8 mouse cellular contexts compared by ENCODE assay signal in the genomic region with DNA sequence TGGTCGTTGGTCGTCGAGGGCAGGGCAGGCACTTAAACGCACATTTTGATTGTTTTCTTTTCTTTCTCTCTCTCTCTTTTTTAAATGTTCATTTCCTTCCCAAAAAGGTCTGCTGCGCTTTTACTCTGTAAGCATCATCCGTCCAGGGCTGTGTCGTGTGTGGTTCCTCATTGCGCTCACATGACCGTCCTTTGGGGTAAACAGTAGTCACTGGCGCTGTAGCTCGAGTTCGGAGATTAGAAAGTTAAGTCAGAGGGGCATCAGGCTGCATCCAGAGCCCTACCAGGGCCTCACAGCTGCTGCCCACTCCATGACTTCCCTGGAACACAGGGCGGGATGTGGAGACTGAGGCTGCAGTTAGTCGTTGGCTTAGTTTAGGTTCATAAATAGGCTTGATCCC. TPM values are rescaled to one million over a fixed set of nuclear protein-coding genes. Genes with fewer than 3 reads are reported as not detected.
DNase-seq lines count a peak whose midpoint lies in the region; ATAC-seq and TF ChIP-seq lines count a peak whose summit lies in the region.

No protein-coding gene starts in this region.

- peaks cover 46% of the 10 kb centered on the region for H3K4me1 ChIP-seq in kidney, adult 2 months (ENCODE audit: control insufficient read depth, insufficient read depth, low read length)
- H3K4me1 ChIP-seq in heart, embryonic 15.5 days (replicated peaks), result peaks cover 79% of the 10 kb centered on the region
- H3K4me1 ChIP-seq in liver, embryonic 15.5 days (replicated peaks), result peaks cover 75% of the 10 kb centered on the region

- no peak for TF ChIP-seq POLR2A in kidney, adult 2 months (IDR thresholded peaks at IDR 0.05; ENCODE audit: low read depth, low read length)
- no peak for TF ChIP-seq POLR2A in brain, embryonic 14.5 days (IDR thresholded peaks at IDR 0.05; ENCODE audit: borderline replicate concordance, extremely low read depth, insufficient read depth, insufficient read length, poor library complexity, severe bottlenecking)

- H3K36me3 ChIP-seq in kidney, adult 2 months (ENCODE audit: control insufficient read depth, insufficient read depth, low read length), result no peaks in the 10 kb centered on the region
- no peaks in the 10 kb centered on the region for H3K36me3 ChIP-seq in heart, embryonic 15.5 days
- H3K36me3 ChIP-seq in liver, embryonic 15.5 days (replicated peaks), result no peaks in the 10 kb centered on the region

- WGBS in kidney, adult 2 months, result 46% methylated on average over 14 of the region's 14 CpGs
- WGBS in heart, embryonic 15.5 days, result 33% methylated on average over 14 of the region's 14 CpGs
- WGBS in liver, embryonic 15.5 days (ENCODE audit: insufficient replicate concordance), result 18% methylated on average over 14 of the region's 14 CpGs

- TF ChIP-seq CTCF in kidney, adult 2 months (conservative IDR thresholded peaks at IDR 0.05; ENCODE audit: insufficient read depth, insufficient read length, low read depth, low read length), result no peak
- no peak for TF ChIP-seq CTCF in brain, embryonic 14.5 days (IDR thresholded peaks at IDR 0.05; ENCODE audit: borderline replicate concordance, extremely low read depth, insufficient read depth, insufficient read length)

- no peaks in the 10 kb centered on the region for H3K27me3 ChIP-seq in kidney, adult 2 months (replicated peaks; ENCODE audit: control insufficient read depth, insufficient read depth, low read length)
- no peaks in the 10 kb centered on the region for H3K27me3 ChIP-seq in heart, embryonic 15.5 days
- no peaks in the 10 kb centered on the region for H3K27me3 ChIP-seq in liver, embryonic 15.5 days

- no peaks in the 10 kb centered on the region for H3K9me3 ChIP-seq in heart, embryonic 15.5 days (replicated peaks)
- H3K9me3 ChIP-seq in liver, embryonic 15.5 days (replicated peaks), result no peaks in the 10 kb centered on the region

- peak overlapping the region; percentile 66 for H3K4me2 ChIP-seq in heart, embryonic 15.5 days
- peak overlapping the region; percentile 32 for H3K4me2 ChIP-seq in liver, embryonic 15.5 days

- no peak overlapping the region for H3K9ac ChIP-seq in heart, embryonic 15.5 days
- H3K9ac ChIP-seq in liver, embryonic 15.5 days, result no peak overlapping the region

- H3K4me3 ChIP-seq in kidney, adult 2 months (ENCODE audit: insufficient read depth, low read depth, low read length), result no peak overlapping the region
- no peak overlapping the region for H3K4me3 ChIP-seq in heart, embryonic 15.5 days
- no peak overlapping the region for H3K4me3 ChIP-seq in liver, embryonic 15.5 days (replicated peaks)

- no peak for DNase-seq in kidney, adult 2 months
- DNase-seq in kidney, postnatal 4 days, result no peak
- DNase-seq in brain, embryonic 14.5 days (ENCODE audit: low read depth), result peak; percentile 25
- no peak for DNase-seq in urinary bladder, postnatal 14 days (ENCODE audit: low spot score)
- DNase-seq in kidney, postnatal 14 days, result no peak

- peak overlapping the region; percentile 84 for H3K27ac ChIP-seq in kidney, adult 2 months (ENCODE audit: insufficient read depth, low read depth, low read length)
- peak overlapping the region; percentile 98 for H3K27ac ChIP-seq in heart, embryonic 15.5 days
- 0 out of 2 replicates have a peak overlapping the region, but pooled peaks have one; percentile 59 for H3K27ac ChIP-seq in liver, embryonic 15.5 days (replicated peaks)

- no peak for ATAC-seq in heart, embryonic 15.5 days (replicated peaks; ENCODE audit: insufficient number of reproducible peaks, insufficient read depth, low FRiP score, low read depth)
- no peak for ATAC-seq in liver, embryonic 15.5 days (ENCODE audit: insufficient read depth)
- ATAC-seq in cerebellum, adult (ENCODE audit: insufficient number of reproducible peaks, low FRiP score, low TSS enrichment), result no peak

RNA-seq across cellular contexts. Expression of a gene that starts 12.2 kb away (rescaled TPM):
- polyA plus RNA-seq in kidney, adult 2 months (2012; rRNA removed), result 16.3 and 20.0 TPM in 2 replicates
- 15.5 and 18.2 TPM in 2 replicates for polyA plus RNA-seq in brain, embryonic 14.5 days (2012; rRNA removed)
- 11.5 and 15.7 TPM in 2 replicates for polyA plus RNA-seq in heart, embryonic 15.5 days (2015; fragmentation: Nextera tagmentation; extraction: Ambion mirVana)
- polyA plus RNA-seq in liver, embryonic 15.5 days (2015; fragmentation: Nextera tagmentation; extraction: Ambion mirVana), result 6.4 and 7.0 TPM in 2 replicates
